Mouse (Mus musculus) stomach, postnatal 0 days (tissue): ENCODE results near the gene Coro2b.

Experiments
- CTCF ChIP-seq: IDR thresholded peaks from 2 replicates; pipeline ENCODE4 v1.5.1; 2016; ENCODE audit warnings: antibody characterized with exemption, low read depth, mild to moderate bottlenecking, moderate library complexity
- EP300 ChIP-seq: optimal IDR thresholded peaks from 2 replicates; pipeline ENCODE3; 2016; ENCODE audit warnings: antibody characterized with exemption

DNA sequence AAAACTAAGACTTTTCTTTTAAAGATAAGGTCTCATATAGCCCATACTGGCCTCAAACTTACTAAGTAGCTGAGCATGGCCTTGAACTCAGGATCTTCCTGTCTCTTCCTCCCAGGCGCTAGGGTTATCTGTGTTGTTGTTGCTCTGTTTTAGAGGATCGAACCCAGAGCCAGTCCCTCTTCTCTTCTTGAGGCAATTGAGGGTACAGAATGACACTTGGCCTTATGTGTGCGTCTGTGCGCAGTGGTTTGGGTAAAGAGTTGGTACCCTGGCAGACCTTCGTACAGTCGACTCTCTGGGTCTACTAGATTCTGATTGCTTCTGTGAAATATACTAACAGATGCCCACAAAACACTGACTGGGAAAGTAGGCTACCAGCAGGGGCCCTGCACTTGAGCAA, 114.9 kb downstream of the Coro2b start:
- TF ChIP-seq CTCF (no peak), EP300 (no peak)
